Mouse (Mus musculus) gastrocnemius, postnatal 4 days (tissue): ENCODE data around the gene Ddc. TPM values are rescaled to one million over a fixed set of nuclear protein-coding genes. Genes with fewer than 3 reads are reported as not detected.

Source experiments
- DNase-seq, 2 experiments: peaks; one replicate each; pipeline ENCODE4 v3.0.0; 2021 to 2022; ENCODE audit warnings: low spot score in 2 of 2, mixed read lengths in 2 of 2
- total RNA-seq, 2 experiments: library from RNA; stranded (reverse); gene quantifications; 2 replicates each; pipeline ENCODE4 v1.2.3; 2021

Ddc gene
- total RNA-seq, 2 experiments from 2014 or later: 60.0 to 67.4 TPM

DNA sequence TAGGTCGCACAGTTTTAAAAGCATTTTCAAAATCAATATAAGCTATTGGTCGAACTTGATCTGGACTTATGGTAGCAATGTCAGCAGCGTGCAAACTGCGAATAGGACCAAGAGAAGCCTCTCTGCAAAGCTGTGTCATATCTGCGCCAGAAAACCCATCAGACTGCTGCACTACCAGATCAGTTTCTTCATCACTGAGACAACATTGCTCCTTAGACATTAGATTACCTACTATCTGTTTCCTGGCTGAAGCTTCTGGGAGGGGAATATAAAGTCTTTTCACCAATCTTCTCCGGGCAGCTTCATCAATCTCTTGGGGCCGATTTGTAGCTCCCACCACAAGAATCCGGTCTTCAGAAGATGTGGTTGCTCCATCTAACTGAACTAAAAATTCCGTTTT is 96.9 kb downstream of the Ddc start:
- no peak for DNase-seq

DNA sequence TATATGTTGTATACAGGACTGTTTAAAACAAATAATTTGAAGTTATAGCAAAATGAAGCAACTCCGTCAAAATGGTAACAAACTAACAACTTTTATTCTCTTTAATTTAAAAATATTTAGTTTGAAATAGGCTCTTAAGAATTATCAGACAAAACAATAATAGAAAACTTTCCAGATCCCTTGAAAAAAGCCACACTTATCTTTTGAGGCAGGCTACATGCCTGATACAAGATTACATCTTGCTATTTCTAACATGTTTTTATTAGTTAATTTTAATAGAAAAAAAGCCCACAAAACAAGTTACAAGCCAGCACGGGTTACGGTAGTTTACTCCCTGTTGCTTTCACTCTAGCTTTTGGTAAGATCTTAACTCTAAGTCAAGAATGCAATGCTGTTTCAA is 97.6 kb downstream of the Ddc start:
- DNase-seq: no peak

DNA sequence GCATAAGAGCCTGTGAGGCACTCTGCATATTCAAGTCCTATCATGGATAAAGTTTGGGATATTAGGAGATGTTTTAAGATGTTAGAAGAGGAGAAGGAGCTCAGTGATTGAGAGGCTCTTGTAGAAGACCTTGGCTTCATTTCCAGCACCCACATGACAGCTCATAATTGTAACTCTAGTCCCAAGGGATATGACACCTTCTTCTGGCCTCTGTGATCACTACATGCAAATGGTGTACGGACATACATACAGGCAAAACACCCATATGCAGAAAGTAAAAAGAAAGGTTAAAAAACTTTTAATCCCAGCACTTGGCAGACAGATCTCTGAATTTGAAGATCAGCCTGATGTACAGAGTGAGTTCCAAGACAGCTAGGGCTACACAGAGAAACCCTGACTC is 99.3 kb downstream of the Ddc start:
- no peak for DNase-seq

- DNase-seq: no peak
Observed at GRCm38 (mm10) chr11:11794626-11795025, 103.3 kb downstream of the Ddc start.

DNA sequence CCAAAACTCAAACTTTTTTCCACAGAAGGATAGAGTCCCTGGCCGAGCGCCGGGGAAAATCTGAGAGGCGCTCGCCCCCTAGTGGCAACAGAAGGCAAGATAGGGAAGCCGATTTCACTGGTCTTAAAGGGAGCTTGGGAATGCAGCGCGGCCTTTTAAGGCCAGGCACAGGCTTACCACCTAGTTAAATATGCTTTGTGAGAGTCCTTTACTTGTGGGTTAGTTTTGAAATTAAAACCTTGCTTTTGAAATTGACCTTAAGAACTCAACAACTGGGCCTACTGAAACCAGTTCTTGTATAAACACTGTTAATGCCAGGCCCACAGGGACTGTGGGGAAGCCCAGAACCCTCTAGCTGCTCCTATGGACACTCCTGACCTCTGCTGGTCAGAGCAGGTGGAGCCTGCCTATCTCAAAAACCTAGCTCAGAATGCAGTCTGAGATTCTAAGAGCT is 109.4 kb downstream of the Ddc start:
- DNase-seq: peak; percentile 62 to 74

GRCm38 (mm10) chr11:11785457-11785856 is 112.5 kb downstream of the Ddc start:
- no peak for DNase-seq

- DNase-seq: no peak
Observed at GRCm38 (mm10) chr11:11781728-11782127, 116.2 kb downstream of the Ddc start.

DNA sequence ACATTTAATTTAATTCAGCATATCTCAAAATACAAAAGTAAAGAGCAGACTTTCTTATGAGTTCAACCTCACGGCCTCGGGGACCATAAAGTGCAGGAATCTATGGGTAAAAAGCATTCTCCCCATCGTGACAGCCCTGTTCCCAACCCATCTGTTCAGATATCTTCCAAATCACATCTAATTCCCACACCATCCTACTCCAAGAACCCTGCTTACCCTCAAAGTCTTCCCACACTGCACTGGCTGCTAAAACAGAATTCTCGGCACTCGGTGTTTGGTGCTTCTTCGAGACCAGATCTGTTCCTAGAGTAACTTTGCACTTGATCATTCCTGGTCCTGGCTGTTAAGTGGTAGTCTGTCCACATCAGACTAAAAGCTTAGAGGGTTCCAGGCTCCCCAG is 119.6 kb downstream of the Ddc start:
- DNase-seq: no peak

- DNase-seq: no peak
Observed at GRCm38 (mm10) chr11:11777796-11778195, 120.1 kb downstream of the Ddc start.

DNA sequence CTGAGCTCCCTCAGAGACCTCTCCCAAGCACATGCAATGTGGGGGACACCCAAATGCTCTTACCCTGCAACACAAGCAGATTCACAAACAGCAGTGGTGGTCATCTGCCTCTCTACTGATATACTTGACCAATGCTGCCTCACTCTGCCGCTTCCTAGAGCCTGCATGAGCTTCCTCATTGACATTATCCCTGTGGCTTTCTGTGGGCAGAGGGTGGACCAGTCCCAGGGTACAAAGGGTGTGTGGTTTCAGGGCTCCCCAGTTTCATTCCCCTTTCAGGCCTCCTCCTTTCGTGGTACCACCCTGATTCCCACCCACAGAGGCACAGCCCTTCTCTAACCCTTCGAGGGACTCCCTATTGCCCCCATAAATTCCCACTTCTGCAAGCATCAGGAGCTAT is 120.7 kb downstream of the Ddc start:
- no peak for DNase-seq

DNA sequence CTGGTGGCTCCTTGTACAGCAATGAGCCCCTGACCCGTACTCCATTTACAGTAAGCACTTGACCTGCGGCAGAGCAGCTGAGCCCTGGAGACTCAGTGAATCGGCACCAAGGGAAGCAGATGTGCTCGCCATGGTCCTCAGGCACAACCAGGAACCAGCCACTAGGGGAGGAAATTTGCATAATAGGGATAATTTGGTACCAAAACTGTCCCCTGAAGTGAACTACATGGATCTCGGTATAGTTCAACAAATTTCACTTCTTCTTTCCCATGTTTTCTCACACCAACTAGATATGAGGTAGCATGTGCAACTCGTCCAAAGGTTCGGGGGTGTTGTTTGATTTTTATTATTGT is 121.1 kb downstream of the Ddc start:
- DNase-seq: no peak

GRCm38 (mm10) chr11:11776071-11776821 is 121.7 kb downstream of the Ddc start:
- DNase-seq: no peak

DNA sequence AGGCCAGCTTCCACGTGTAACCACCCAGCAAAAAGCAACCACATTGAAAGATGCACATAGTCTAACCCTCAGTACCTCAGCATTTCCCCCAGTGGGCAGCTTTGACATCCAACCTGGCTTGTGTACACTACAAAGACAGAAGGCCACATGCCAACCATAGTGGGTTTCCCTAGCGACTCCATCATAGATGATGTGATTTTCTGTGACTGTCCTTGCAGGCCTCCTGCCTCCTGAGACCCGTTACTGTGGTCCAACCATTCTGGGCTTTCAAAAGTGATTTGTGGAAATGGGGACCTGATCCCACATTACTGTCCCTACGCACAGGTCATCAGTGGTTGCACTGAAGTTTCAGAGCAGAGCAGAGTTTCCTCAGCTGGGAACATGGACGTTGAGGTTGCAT is 123.1 kb downstream of the Ddc start:
- no peak for DNase-seq

GRCm38 (mm10) chr11:11774384-11774783 is 123.6 kb downstream of the Ddc start:
- DNase-seq: no peak

- DNase-seq: no peak
Observed at GRCm38 (mm10) chr11:11772196-11772595, 125.7 kb downstream of the Ddc start.

DNA sequence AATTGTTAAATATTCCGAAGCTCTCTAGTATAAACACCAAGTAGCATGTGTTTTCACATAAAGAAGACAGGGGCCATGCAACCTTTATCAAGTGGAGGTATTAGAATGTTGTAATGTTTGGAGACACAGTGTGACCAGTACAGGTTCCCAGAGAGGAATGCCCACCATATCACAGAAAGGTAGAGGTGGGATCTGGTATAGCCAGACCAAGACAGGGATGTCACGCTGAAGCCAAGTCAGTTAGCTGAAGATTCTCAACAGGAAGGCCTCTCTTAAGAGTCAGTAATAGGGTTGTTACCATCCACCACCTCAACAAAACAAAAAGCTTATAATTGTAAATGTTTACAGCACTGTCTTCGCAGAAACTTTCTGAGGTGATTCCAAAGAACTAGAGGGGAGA is 127.3 kb downstream of the Ddc start:
- DNase-seq: no peak

DNA sequence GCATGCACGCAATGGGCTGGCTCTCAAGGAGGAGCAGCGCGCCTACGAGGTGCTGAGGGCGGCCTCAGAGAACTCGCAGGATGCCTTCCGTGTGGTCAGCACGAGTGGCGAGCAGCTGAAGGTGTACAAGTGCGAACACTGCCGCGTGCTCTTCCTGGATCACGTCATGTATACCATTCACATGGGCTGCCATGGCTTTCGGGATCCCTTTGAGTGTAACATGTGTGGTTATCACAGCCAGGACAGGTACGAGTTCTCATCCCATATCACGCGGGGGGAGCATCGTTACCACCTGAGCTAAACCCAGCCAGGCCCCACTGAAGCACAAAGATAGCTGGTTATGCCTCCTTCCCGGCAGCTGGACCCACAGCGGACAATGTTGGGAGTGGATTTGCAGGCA is 128.7 kb downstream of the Ddc start:
- no peak for DNase-seq

GRCm38 (mm10) chr11:11768057-11768456 is 129.9 kb downstream of the Ddc start:
- no peak for DNase-seq

GRCm38 (mm10) chr11:11766736-11767135 is 131.2 kb downstream of the Ddc start:
- DNase-seq: no peak

GRCm38 (mm10) chr11:11766105-11766504 is 131.8 kb downstream of the Ddc start:
- DNase-seq: no peak

- DNase-seq: no peak
Observed at GRCm38 (mm10) chr11:11765414-11765813, 132.5 kb downstream of the Ddc start.
